Mouse (Mus musculus) midbrain, embryonic 16.5 days (tissue): ENCODE results near the gene Tpr. TPM values are rescaled to one million over a fixed set of nuclear protein-coding genes. Genes with fewer than 3 reads are reported as not detected.

Source experiments
- ATAC-seq: fragments of 200-750 bp; cut with Nextera tagmentation; 2 replicates; pipeline ENCODE4 v1.8.0; 2017; ENCODE audit warnings: moderate TSS enrichment
- H3K27ac ChIP-seq: fragments of 300-500 bp; sonication (generic); 2 replicates; pipeline ENCODE4 v1.5.1; 2014; ENCODE audit warnings: mild to moderate bottlenecking, low read length, mixed read lengths
- H3K27me3 ChIP-seq: fragments of 300-500 bp; sonication (generic); 2 replicates; pipeline ENCODE4 v1.6.1; 2014; ENCODE audit warnings: low read depth, low read length, mixed read lengths; ENCODE audit not compliant: control insufficient read depth, insufficient read depth
- H3K36me3 ChIP-seq: fragments of 300-500 bp; sonication (generic); 2 replicates; pipeline ENCODE4 v1.6.1; 2014; ENCODE audit warnings: mild to moderate bottlenecking, low read length, moderate library complexity, mixed read lengths; ENCODE audit not compliant: control insufficient read depth, insufficient read depth
- H3K4me1 ChIP-seq: fragments of 300-500 bp; sonication (generic); 2 replicates; pipeline ENCODE4 v1.6.1; 2014; ENCODE audit warnings: mild to moderate bottlenecking, low read length, mixed read lengths; ENCODE audit not compliant: control insufficient read depth, insufficient read depth
- H3K4me2 ChIP-seq: fragments of 300-500 bp; sonication (generic); 2 replicates; pipeline ENCODE4 v1.6.1; 2014; ENCODE audit warnings: mild to moderate bottlenecking, low read length, mixed read lengths
- H3K4me3 ChIP-seq: fragments of 300-500 bp; sonication (generic); 2 replicates; pipeline ENCODE4 v1.5.1; 2014; ENCODE audit warnings: low read depth, mild to moderate bottlenecking, low read length, moderate library complexity, mixed read lengths
- H3K9ac ChIP-seq: fragments of 300-500 bp; sonication (generic); 2 replicates; pipeline ENCODE4 v1.6.1; 2014; ENCODE audit warnings: low read depth, low read length, mixed read lengths
- H3K9me3 ChIP-seq: fragments of 300-500 bp; sonication (generic); replicated peaks from 2 replicates; pipeline ENCODE4 v1.6.1; 2014; ENCODE audit warnings: mild to moderate bottlenecking, low read length, mixed read lengths; ENCODE audit not compliant: control insufficient read depth, poor library complexity, severe bottlenecking
- WGBS: fragments of 180-500 bp; shearing (Covaris S2); extraction: QIAGEN DNeasy Blood & Tissue Kit; methylation state at CpG from one replicate; pipeline ENCODE4 v1.1.7; 2014; 5-methylcytosine and 5-hydroxymethylcytosine counted together
- polyA plus RNA-seq: library from polyadenylated mRNA; unstranded; fragments of >200 nt; fragmentation: Nextera tagmentation; extraction: Ambion mirVana; gene quantifications from 2 replicates; pipeline ENCODE4 v1.2.1, GENCODE M21; 2015

The Tpr gene
- polyA plus RNA-seq, 1 experiment from 2014 or later: 126 TPM

DNA sequence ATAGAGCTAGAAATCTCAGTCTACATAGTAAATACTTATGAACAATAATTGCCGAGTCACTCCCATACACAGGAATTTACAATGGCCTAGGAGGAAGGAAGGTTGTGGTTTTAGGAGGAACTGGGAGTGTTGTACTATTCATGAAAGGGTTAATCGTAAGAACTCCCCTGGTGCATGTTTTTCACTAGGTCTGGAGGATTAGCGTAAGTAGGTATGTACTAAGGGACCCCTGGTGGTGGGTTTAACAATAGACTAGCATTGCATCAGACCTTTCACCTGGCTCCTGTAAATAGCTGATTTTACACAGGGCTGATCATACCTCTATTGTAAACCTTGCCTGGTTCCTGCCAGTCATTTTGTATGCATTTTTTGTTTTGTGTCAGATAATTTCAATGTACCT is 33.6 kb downstream of the Tpr start:
- Histone ChIP-seq H3K27ac (no peak overlapping the region), H3K36me3 (peaks cover 61% of the 10 kb centered on the region), H3K27me3 (no peaks in the 10 kb centered on the region), H3K9ac (no peak overlapping the region), H3K4me3 (no peak overlapping the region), H3K4me1 (no peaks in the 10 kb centered on the region), H3K4me2 (no peak overlapping the region), H3K9me3 (no peaks in the 10 kb centered on the region)
- no peak for ATAC-seq
- WGBS: 52% methylated on average over 3 of the region's 3 CpGs

DNA sequence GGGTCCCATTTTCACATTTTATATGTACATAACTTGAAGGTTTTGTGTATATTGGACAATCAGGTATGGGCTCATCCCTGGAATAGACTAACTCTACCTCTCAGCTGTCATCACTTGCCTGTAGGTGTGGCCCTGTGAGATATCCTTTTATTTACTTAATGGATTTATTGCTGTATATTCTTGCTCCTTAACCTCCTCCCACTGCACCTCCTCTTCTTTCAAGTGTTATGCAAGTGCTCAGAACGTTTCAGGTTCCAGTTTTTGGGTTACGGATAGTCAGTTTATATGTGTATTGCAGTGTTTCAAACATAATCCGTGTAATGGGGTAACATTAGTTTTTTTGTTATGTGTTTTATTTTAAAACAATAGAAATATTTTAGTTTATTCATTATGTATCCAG is 46.0 kb downstream of the Tpr start:
- H3K9ac ChIP-seq: no peak overlapping the region
- over 99% methylated on average over 3 of the region's 3 CpGs for WGBS
- H3K27me3 ChIP-seq: no peaks in the 10 kb centered on the region
- ATAC-seq: no peak
- H3K36me3 ChIP-seq: peaks cover 34% of the 10 kb centered on the region
- H3K4me2 ChIP-seq: no peak overlapping the region
- no peak overlapping the region for H3K4me3 ChIP-seq
- no peaks in the 10 kb centered on the region for H3K4me1 ChIP-seq
- H3K27ac ChIP-seq: no peak overlapping the region
- H3K9me3 ChIP-seq: no peaks in the 10 kb centered on the region

DNA sequence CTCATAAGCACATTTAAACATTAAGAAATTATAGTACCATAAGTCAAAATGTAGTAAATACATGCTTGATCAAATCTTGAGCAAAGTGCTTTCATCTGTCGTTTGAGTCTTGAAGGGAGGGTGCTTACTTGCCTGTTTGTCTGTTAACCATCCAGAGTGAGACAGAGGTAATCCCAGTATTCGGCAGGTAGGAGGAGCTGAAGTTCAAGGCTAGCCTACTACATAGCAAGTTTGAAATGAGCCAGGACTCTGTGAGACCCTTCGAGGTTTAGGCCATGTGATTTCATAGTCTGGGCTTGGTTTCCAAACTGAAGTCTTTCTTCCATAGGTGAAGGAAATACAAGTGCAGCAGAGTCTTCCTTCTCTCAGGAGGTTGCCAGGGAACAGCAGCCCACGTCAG is 49.1 kb downstream of the Tpr start:
- ATAC-seq: no peak
- 81% methylated on average over 4 of the region's 4 CpGs for WGBS
- no peaks in the 10 kb centered on the region for H3K27me3 ChIP-seq
- H3K9ac ChIP-seq: no peak overlapping the region
- H3K4me1 ChIP-seq: no peaks in the 10 kb centered on the region
- H3K9me3 ChIP-seq: no peaks in the 10 kb centered on the region
- no peak overlapping the region for H3K4me2 ChIP-seq
- H3K4me3 ChIP-seq: no peak overlapping the region
- peaks cover 38% of the 10 kb centered on the region for H3K36me3 ChIP-seq
- H3K27ac ChIP-seq: no peak overlapping the region

DNA sequence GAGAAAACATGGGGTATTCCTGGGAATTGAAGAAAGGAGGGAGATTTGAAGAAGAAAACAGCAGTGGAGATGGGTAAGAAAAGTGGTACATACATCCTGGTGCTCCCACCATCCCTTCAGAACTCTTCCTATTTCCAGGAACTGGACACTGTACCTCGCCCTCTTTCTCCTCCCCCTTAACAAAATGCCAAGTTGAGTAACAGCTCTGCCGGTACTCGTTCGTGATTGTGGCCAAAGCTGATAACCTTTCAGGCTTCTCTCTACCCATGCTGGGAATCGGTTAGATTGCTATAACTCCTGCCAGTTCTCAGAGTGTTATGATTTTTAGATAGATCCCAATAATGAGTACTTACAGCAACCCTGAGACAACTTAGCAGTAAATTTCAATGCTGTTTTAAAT is 66.3 kb downstream of the Tpr start:
- Histone ChIP-seq H3K4me3 (no peak overlapping the region), H3K4me2 (no peak overlapping the region), H3K4me1 (no peaks in the 10 kb centered on the region), H3K9me3 (no peaks in the 10 kb centered on the region), H3K9ac (no peak overlapping the region), H3K27me3 (no peaks in the 10 kb centered on the region), H3K36me3 (no peaks in the 10 kb centered on the region), H3K27ac (no peak overlapping the region)
- 91% methylated on average over 5 of the region's 5 CpGs for WGBS
- no peak for ATAC-seq

DNA sequence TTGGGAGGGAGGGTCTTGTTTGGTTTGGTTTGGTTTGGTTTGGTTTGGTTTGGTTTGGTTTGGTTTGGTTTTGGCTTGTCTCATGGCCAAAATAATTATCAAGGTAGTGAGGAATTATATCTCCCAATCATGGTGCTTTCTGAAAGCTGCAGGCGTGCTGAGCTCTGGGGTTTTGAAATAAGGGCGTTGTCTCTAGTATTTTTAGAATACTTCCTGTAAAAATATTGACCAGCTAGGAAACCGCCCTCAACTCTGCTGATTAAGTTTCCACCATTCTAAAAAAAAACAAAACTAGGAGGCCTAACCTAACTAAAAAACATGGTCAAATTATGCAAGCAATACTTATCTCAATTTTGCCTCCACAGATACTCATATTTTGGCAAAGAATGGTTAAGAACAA is 67.0 kb downstream of the Tpr start:
- Histone ChIP-seq H3K4me1 (no peaks in the 10 kb centered on the region), H3K9ac (no peak overlapping the region), H3K36me3 (no peaks in the 10 kb centered on the region), H3K4me2 (no peak overlapping the region), H3K27ac (no peak overlapping the region), H3K9me3 (no peaks in the 10 kb centered on the region), H3K4me3 (no peak overlapping the region), H3K27me3 (no peaks in the 10 kb centered on the region)
- WGBS: 94% methylated on average over 3 of the region's 3 CpGs
- ATAC-seq: no peak

DNA sequence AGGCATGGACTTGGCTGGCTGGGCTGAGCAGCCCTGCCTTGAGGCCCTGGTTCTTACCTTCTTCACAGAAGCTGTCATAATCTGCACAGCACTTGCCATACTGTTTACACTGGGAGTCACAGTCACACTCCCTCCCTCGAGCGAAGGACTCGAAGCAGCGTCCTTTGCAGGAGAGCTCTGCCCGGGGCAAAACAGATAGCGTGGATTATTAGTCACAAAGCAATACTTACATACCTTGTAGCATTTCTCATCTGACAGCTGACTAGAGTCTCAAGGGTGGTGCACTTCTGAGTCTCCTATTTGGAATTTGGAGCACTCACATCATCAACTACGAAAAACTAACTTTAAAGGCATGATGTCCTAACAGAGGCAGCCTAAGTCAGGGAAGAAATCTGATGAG is 68.0 kb downstream of the Tpr start:
- H3K27ac ChIP-seq: no peak overlapping the region
- WGBS: 83% methylated on average over 7 of the region's 7 CpGs
- no peak overlapping the region for H3K9ac ChIP-seq
- H3K4me3 ChIP-seq: no peak overlapping the region
- ATAC-seq: no peak
- H3K9me3 ChIP-seq: no peaks in the 10 kb centered on the region
- H3K36me3 ChIP-seq: no peaks in the 10 kb centered on the region
- no peak overlapping the region for H3K4me2 ChIP-seq
- H3K4me1 ChIP-seq: no peaks in the 10 kb centered on the region
- no peaks in the 10 kb centered on the region for H3K27me3 ChIP-seq

DNA sequence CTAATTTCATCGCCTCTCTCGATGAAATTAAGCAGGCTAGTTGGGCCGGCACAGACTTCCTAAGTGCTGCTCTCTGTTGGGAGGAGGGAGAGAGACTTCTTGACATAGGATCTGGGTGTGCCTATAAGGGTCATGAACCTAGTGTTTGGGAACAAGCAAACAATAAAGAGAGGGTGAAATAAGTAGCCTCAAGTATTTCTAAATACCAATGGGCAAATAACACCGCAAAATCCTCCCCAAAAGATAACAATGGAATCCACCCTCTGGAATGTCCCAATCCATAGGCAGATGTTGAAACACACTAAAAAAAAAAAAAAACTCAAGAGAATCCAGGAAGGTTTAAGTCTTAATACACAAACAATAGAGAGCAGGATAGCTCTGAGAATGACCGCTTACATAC is 70.4 kb downstream of the Tpr start:
- H3K4me2 ChIP-seq: no peak overlapping the region
- H3K9me3 ChIP-seq: no peaks in the 10 kb centered on the region
- 80% methylated on average over 5 of the region's 5 CpGs for WGBS
- no peak overlapping the region for H3K4me3 ChIP-seq
- H3K9ac ChIP-seq: no peak overlapping the region
- no peaks in the 10 kb centered on the region for H3K4me1 ChIP-seq
- H3K27me3 ChIP-seq: no peaks in the 10 kb centered on the region
- no peak overlapping the region for H3K27ac ChIP-seq
- ATAC-seq: no peak
- no peaks in the 10 kb centered on the region for H3K36me3 ChIP-seq

DNA sequence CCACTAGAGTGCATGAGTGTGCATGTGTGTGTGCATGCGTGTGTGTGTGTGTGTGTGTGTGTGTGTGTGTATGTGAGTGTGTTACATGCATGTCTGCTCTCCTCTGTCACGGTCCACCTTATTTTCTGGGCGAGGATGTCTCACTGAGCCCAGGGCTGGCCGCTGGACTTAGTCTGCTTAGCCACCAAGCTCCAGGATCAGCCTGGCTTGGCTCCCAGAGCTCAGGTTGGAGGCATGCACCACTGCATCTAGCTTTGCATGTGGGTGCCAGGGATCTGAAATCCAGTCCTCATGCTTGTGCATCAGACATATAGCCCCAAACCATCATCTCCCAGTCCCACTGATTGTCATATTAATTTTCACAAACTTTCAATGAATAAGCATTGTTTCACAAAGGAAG is 71.1 kb downstream of the Tpr start:
- Histone ChIP-seq H3K27ac (no peak overlapping the region), H3K4me2 (no peak overlapping the region), H3K27me3 (no peaks in the 10 kb centered on the region), H3K4me3 (no peak overlapping the region), H3K9me3 (no peaks in the 10 kb centered on the region), H3K36me3 (no peaks in the 10 kb centered on the region), H3K4me1 (no peaks in the 10 kb centered on the region), H3K9ac (no peak overlapping the region)
- 85% methylated on average over 4 of the region's 4 CpGs for WGBS
- no peak for ATAC-seq

DNA sequence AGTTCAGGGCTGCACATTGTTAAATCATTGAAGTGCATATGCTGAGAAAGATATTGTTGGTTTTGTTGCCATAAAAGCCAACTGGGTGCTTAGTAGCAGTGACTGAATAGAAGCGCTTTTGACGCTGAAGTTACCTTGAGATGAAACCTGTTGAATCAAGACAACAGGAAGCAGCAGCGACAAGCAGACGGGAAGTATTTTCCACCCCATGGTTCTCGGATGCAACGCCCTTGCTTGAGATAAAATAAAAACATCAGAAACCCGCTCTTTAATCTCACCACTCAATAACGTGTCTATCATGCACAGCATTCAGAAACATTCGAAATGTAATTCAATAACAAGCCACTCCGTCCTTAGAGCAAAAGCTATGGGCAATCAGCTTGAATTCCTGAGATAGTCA is 72.7 kb downstream of the Tpr start:
- ATAC-seq: no peak
- no peaks in the 10 kb centered on the region for H3K27me3 ChIP-seq
- H3K4me2 ChIP-seq: no peak overlapping the region
- H3K36me3 ChIP-seq: no peaks in the 10 kb centered on the region
- H3K4me3 ChIP-seq: no peak overlapping the region
- no peak overlapping the region for H3K27ac ChIP-seq
- H3K9me3 ChIP-seq: no peaks in the 10 kb centered on the region
- no peaks in the 10 kb centered on the region for H3K4me1 ChIP-seq
- H3K9ac ChIP-seq: no peak overlapping the region
- 86% methylated on average over 10 of the region's 10 CpGs for WGBS

DNA sequence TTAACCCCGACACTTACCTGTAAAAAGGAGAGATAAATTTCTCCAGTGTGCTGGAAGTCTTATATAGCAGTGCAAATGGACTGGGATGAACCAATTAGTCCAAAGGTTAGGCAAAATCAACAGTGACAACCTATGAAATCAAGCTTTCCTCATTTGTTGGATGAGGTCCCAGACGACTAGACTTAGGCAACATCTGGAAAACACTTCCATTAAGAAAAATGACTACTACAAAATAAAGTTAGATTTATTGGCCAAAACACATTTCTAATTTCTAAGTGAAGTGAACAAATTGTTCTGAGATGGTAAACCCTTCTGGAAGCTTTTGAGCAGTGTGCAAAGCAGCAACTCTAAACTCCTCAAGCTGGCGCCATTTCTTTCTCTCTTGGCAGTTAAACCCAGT is 73.5 kb downstream of the Tpr start, which contains the start of gene Prg4:
Gene Prg4 (minus strand): TSS at position 34 of the 400 bp plus-strand sequence.
- no peak within 1 kb of the TSS for H3K4me2 ChIP-seq
- H3K4me1 ChIP-seq: no peaks in the 10 kb centered on the region
- no peaks in the 10 kb centered on the region for H3K9me3 ChIP-seq
- H3K27ac ChIP-seq: no peak within 1 kb of the TSS
- H3K36me3 ChIP-seq: no peaks in the 10 kb centered on the region
- H3K4me3 ChIP-seq: no peak within 1 kb of the TSS
- no peak for ATAC-seq
- no peak within 1 kb of the TSS for H3K9ac ChIP-seq
- H3K27me3 ChIP-seq: no peaks in the 10 kb centered on the region
- 93% methylated on average over 3 of the region's 3 CpGs for WGBS
